Mouse (Mus musculus) liver, embryonic 14.5 days (tissue): Measurements from ENCODE around the gene Gon7. TPM values are rescaled to one million over a fixed set of nuclear protein-coding genes. Genes with fewer than 3 reads are reported as not detected.
A peak's percentile ranks its signal among the peaks of the same experiment; 100 is the strongest.

Experiments used
- ATAC-seq: fragments of 200-750 bp; cut with Nextera tagmentation; 2 replicates; pipeline ENCODE4 v1.8.0; 2017; ENCODE audit warnings: moderate number of reproducible peaks, mild to moderate bottlenecking, moderate library complexity; ENCODE audit not compliant: insufficient read depth
- DNase-seq, 3 experiments: peaks; one replicate each; pipeline ENCODE4 v3.0.0-alpha.2; 2012 to 2013; ENCODE audit warnings: low read depth in 3 of 3, low spot score in 3 of 3
- H3K27ac ChIP-seq: fragments of 300-500 bp; sonication (generic); 2 replicates; pipeline ENCODE4 v1.5.1; 2014; ENCODE audit warnings: moderate library complexity, mild to moderate bottlenecking, control low read depth, inconsistent platforms
- H3K27me3 ChIP-seq: fragments of 300-500 bp; sonication (generic); 2 replicates; pipeline ENCODE4 v1.6.1; 2014; ENCODE audit warnings: mild to moderate bottlenecking, low read length, moderate library complexity; ENCODE audit not compliant: control insufficient read depth, insufficient read depth
- H3K36me3 ChIP-seq: fragments of 300-500 bp; sonication (generic); replicated peaks from 2 replicates; pipeline ENCODE4 v1.6.1; 2014; ENCODE audit warnings: low read depth; ENCODE audit not compliant: control insufficient read depth, insufficient read depth
- H3K4me1 ChIP-seq, 2 experiments: fragments of 200-500 bp in 1 of 2; fragments of 300-500 bp in 1 of 2; sonication (generic) in 1 of 2; replicated peaks; 2 replicates each; pipeline ENCODE4 v1.6.1; 2012 to 2014; ENCODE audit warnings: antibody characterized with exemption in 1 of 2, inconsistent platforms in 1 of 2, low read length in 1 of 2; ENCODE audit not compliant: control insufficient read depth in 2 of 2, insufficient read depth in 2 of 2
- H3K4me2 ChIP-seq: fragments of 300-500 bp; sonication (generic); 2 replicates; pipeline ENCODE4 v1.6.1; 2014; ENCODE audit warnings: low read depth, mild to moderate bottlenecking, control low read depth, moderate library complexity
- H3K4me3 ChIP-seq, 2 experiments: fragments of 200-500 bp in 1 of 2; fragments of 300-500 bp in 1 of 2; sonication (generic) in 1 of 2; 2 replicates each; pipeline ENCODE4 v1.5.1; 2012 to 2014; ENCODE audit warnings: low read depth in 2 of 2, low read length in 2 of 2, mild to moderate bottlenecking in 2 of 2, control low read depth in 1 of 2, inconsistent platforms in 1 of 2, moderate library complexity in 1 of 2; ENCODE audit not compliant: insufficient read depth in 1 of 2
- H3K9ac ChIP-seq: fragments of 300-500 bp; sonication (generic); replicated peaks from 2 replicates; pipeline ENCODE4 v1.6.1; 2014; ENCODE audit warnings: mild to moderate bottlenecking, control low read depth, moderate library complexity
- H3K9me3 ChIP-seq: fragments of 300-500 bp; sonication (generic); 2 replicates; pipeline ENCODE4 v1.6.1; 2016; ENCODE audit warnings: low read length, mixed read lengths; ENCODE audit not compliant: control insufficient read depth
- CTCF ChIP-seq: IDR thresholded peaks from 2 replicates; pipeline ENCODE4 v1.5.1; 2016; ENCODE audit warnings: antibody characterized with exemption, low read depth, control low read depth
- EP300 ChIP-seq: IDR thresholded peaks from 2 replicates; pipeline ENCODE4 v1.6.1; 2016; ENCODE audit warnings: antibody characterized with exemption, low read depth
- WGBS: fragments of 180-500 bp; shearing (Covaris S2); extraction: QIAGEN DNeasy Blood & Tissue Kit; methylation state at CpG from one replicate; pipeline ENCODE4 v1.1.7; 2014; ENCODE audit not compliant: insufficient replicate concordance; 5-methylcytosine and 5-hydroxymethylcytosine counted together
- polyA plus RNA-seq, 2 experiments: library from polyadenylated mRNA; depleted of rRNA in 1 of 2; stranded (reverse) in 1 of 2; unstranded in 1 of 2; fragments of >200 nt; fragmentation: Nextera tagmentation in 1 of 2; extraction: Ambion mirVana in 1 of 2; gene quantifications; 2 replicates each; pipeline versions ENCODE4 v1.2.1 to v1.2.3; 2012 to 2014

Gon7 gene
- polyA plus RNA-seq (2012; rRNA removed) = 4.0 and 6.9 TPM in 2 replicates
- polyA plus RNA-seq (2014; fragmentation: Nextera tagmentation; extraction: Ambion mirVana) = 9.3 and 10.8 TPM in 2 replicates

GRCm38 (mm10) chr12:102757689-102758402, at the start of gene Gon7, which contains the start of the genes Gm28051 and Ubr7:
Gon7 (minus strand) TSS chr12:102757803.
Gm28051 (minus strand) TSS chr12:102757765.
Ubr7 (plus strand) TSS chr12:102757967.
- H3K4me2 ChIP-seq = peak within 1 kb of the TSS; percentile 97
- H3K4me1 ChIP-seq = peaks cover 10 to 12% of the 10 kb centered on the region in 2 experiments
- WGBS = under 1% methylated on average over 73 of the region's 73 CpGs
- H3K27me3 ChIP-seq = no peaks in the 10 kb centered on the region
- peak within 1 kb of the TSS; percentile 87 to 96 for H3K4me3 ChIP-seq
- TF ChIP-seq CTCF (peak; percentile 71), EP300 (no peak)
- H3K9ac ChIP-seq = peak within 1 kb of the TSS; percentile 79
- ATAC-seq = peak; percentile 94
- DNase-seq = peak; percentile 95 to 97 (median 97)
- H3K36me3 ChIP-seq = peaks cover 9% of the 10 kb centered on the region
- peak within 1 kb of the TSS; percentile 67 for H3K27ac ChIP-seq
- H3K9me3 ChIP-seq = no peaks in the 10 kb centered on the region

GRCm38 (mm10) chr12:102799528-102799927, 41.9 kb upstream of the Gon7 start:
- ATAC-seq (no peak), DNase-seq (no peak)
- H3K27ac ChIP-seq = no peak overlapping the region
- 24% methylated on average over 2 of the region's 2 CpGs for WGBS
- H3K4me3 ChIP-seq = no peak overlapping the region
- H3K36me3 ChIP-seq = peaks cover 3% of the 10 kb centered on the region; the same call in 1 of the 2 replicates
- no peaks in the 10 kb centered on the region for H3K27me3 ChIP-seq
- H3K9me3 ChIP-seq = no peaks in the 10 kb centered on the region
- no peak overlapping the region for H3K9ac ChIP-seq
- TF ChIP-seq EP300 = no peak
- no peak for TF ChIP-seq CTCF
- H3K4me2 ChIP-seq = no peak overlapping the region
- no peaks in the 10 kb centered on the region for H3K4me1 ChIP-seq

GRCm38 (mm10) chr12:102787927-102788326, 30.3 kb upstream of the Gon7 start:
- peak overlapping the region; percentile 20; the same call in 1 of the 2 replicates for H3K4me2 ChIP-seq

GRCm38 (mm10) chr12:102785593-102785985, 28.0 kb upstream of the Gon7 start:
- WGBS = 83% methylated on average over 5 of the region's 5 CpGs
- no peak for TF ChIP-seq EP300
- no peak for TF ChIP-seq CTCF
- H3K36me3 ChIP-seq = peaks cover 20% of the 10 kb centered on the region
- H3K27ac ChIP-seq = no peak overlapping the region
- H3K4me2 ChIP-seq = no peak overlapping the region
- no peak overlapping the region for H3K9ac ChIP-seq
- H3K27me3 ChIP-seq = no peaks in the 10 kb centered on the region
- ATAC-seq = no peak
- H3K4me3 ChIP-seq = no peak overlapping the region
- DNase-seq = no peak
- H3K9me3 ChIP-seq = no peaks in the 10 kb centered on the region
- H3K4me1 ChIP-seq = 0 out of 4 replicates have a peak, but pooled peaks cover 0 to 2% of the 10 kb centered on the region in 2 experiments

More at GRCm38 (mm10) chr12:102787927-102788326, 30.3 kb upstream of the Gon7 start:
- DNase-seq (peak in 2 of 3 experiments; percentile 7 to 15), ATAC-seq (peak; percentile 72)
- Histone ChIP-seq H3K4me3 (no peak overlapping the region), H3K9me3 (no peaks in the 10 kb centered on the region), H3K4me1 (0 out of 4 replicates have a peak, but pooled peaks cover 0 to 2% of the 10 kb centered on the region in 2 experiments), H3K36me3 (peaks cover 25% of the 10 kb centered on the region), H3K27ac (peak overlapping the region; percentile 33; the same call in 1 of the 2 replicates), H3K9ac (no peak overlapping the region), H3K27me3 (no peaks in the 10 kb centered on the region)
- 78% methylated on average over 7 of the region's 7 CpGs for WGBS
- TF ChIP-seq EP300 = no peak
- TF ChIP-seq CTCF = no peak
